Comparison of ENCODE assay signal across 11 mouse cellular contexts in genomic region chr6:126808134-126808533, GRCm38 (mm10). TPM values are rescaled to one million over a fixed set of nuclear protein-coding genes. Genes with fewer than 3 reads are reported as not detected.
DNase-seq lines count a peak whose midpoint lies in the region; ATAC-seq and TF ChIP-seq lines count a peak whose summit lies in the region.
"Had no signal": no experiment of that assay in that cellular context is flagged by ENCODE, and none has a peak within 500 bp of the region (broad histone marks: within the 10 kb centered on the region; RNA-seq: fewer than 3 reads in every experiment).

No protein-coding gene starts in this region.

- no peak overlapping the region for H3K4me3 ChIP-seq in embryonic facial prominence, embryonic 14.5 days (ENCODE audit: low read depth, low read length)
- H3K4me3 ChIP-seq in embryonic facial prominence, embryonic 10.5 days, result no peak overlapping the region
- no peak overlapping the region for H3K4me3 ChIP-seq in kidney, postnatal 0 days (replicated peaks; ENCODE audit: low read depth, low read length)
- peak overlapping the region; percentile 18; the same call in 1 of the 2 replicates for H3K4me3 ChIP-seq in lung, embryonic 15.5 days
- H3K4me3 ChIP-seq: liver, embryonic 13.5 days; stomach, embryonic 15.5 days had no signal

- no peak overlapping the region for H3K4me2 ChIP-seq in embryonic facial prominence, embryonic 14.5 days (ENCODE audit: low read depth, low read length)
- no peak overlapping the region for H3K4me2 ChIP-seq in kidney, postnatal 0 days (ENCODE audit: low read length)
- H3K4me2 ChIP-seq in lung, embryonic 15.5 days, result peak overlapping the region; percentile 11
- H3K4me2 ChIP-seq: liver, embryonic 13.5 days; stomach, embryonic 15.5 days had no signal

- no peaks in the 10 kb centered on the region for H3K9me3 ChIP-seq in embryonic facial prominence, embryonic 14.5 days (ENCODE audit: control insufficient read depth, low read length)
- no peaks in the 10 kb centered on the region for H3K9me3 ChIP-seq in embryonic facial prominence, embryonic 10.5 days
- H3K9me3 ChIP-seq in kidney, postnatal 0 days (replicated peaks; ENCODE audit: low read length), result no peaks in the 10 kb centered on the region
- H3K9me3 ChIP-seq in lung, embryonic 15.5 days, result no peaks in the 10 kb centered on the region
- H3K9me3 ChIP-seq: liver, embryonic 13.5 days; stomach, embryonic 15.5 days had no signal

- H3K4me1 ChIP-seq in embryonic facial prominence, embryonic 14.5 days (ENCODE audit: control insufficient read depth, insufficient read depth, low read length), result no peaks in the 10 kb centered on the region
- no peaks in the 10 kb centered on the region for H3K4me1 ChIP-seq in embryonic facial prominence, embryonic 10.5 days
- no peaks in the 10 kb centered on the region for H3K4me1 ChIP-seq in kidney, postnatal 0 days (replicated peaks; ENCODE audit: insufficient read depth, low read length)
- H3K4me1 ChIP-seq in lung, embryonic 15.5 days, result no peaks in the 10 kb centered on the region
- H3K4me1 ChIP-seq: liver, embryonic 13.5 days; stomach, embryonic 15.5 days had no signal

- no peak for TF ChIP-seq CTCF in kidney, postnatal 0 days (IDR thresholded peaks at IDR 0.05; ENCODE audit: low read depth)

- 71% methylated on average over 4 of the region's 4 CpGs for WGBS in embryonic facial prominence, embryonic 14.5 days
- WGBS in embryonic facial prominence, embryonic 10.5 days, result 74% methylated on average over 4 of the region's 4 CpGs
- 49% methylated on average over 4 of the region's 4 CpGs for WGBS in kidney, postnatal 0 days
- 61% methylated on average over 4 of the region's 4 CpGs for WGBS in lung, embryonic 15.5 days

- H3K9ac ChIP-seq in embryonic facial prominence, embryonic 14.5 days (ENCODE audit: low read depth, low read length), result no peak overlapping the region
- H3K9ac ChIP-seq in kidney, postnatal 0 days (ENCODE audit: low read depth, low read length), result no peak overlapping the region
- H3K9ac ChIP-seq in lung, embryonic 15.5 days, result no peak overlapping the region
- H3K9ac ChIP-seq: liver, embryonic 13.5 days; stomach, embryonic 15.5 days had no signal

- ATAC-seq in embryonic facial prominence, embryonic 14.5 days (ENCODE audit: low read depth), result no peak
- ATAC-seq in kidney, postnatal 0 days (replicated peaks; ENCODE audit: low FRiP score, low read depth), result no peak
- ATAC-seq in lung, embryonic 15.5 days (ENCODE audit: borderline replicate concordance, extremely low read depth, low FRiP score, low TSS enrichment), result no peak
- no peak for ATAC-seq in activated CD4-positive, CD25-positive, alpha-beta regulatory T cell, adult 4 months

- peak; percentile 7 for DNase-seq in embryonic facial prominence, embryonic 14.5 days (ENCODE audit: low spot score)
- DNase-seq in embryonic facial prominence, embryonic 10.5 days (ENCODE audit: low spot score), result no peak
- DNase-seq in kidney, postnatal 0 days (ENCODE audit: low spot score), result peak; percentile 35
- DNase-seq in kidney, adult 8-10 months, result no peak
- DNase-seq in R1 (ENCODE audit: low read depth, low spot score), result peak; percentile 43
- DNase-seq in adrenal gland, postnatal 25 days, result no peak
- DNase-seq: liver, embryonic 13.5 days had no signal

- H3K27me3 ChIP-seq in embryonic facial prominence, embryonic 14.5 days (replicated peaks; ENCODE audit: control insufficient read depth, insufficient read depth, low read length), result no peaks in the 10 kb centered on the region
- H3K27me3 ChIP-seq in embryonic facial prominence, embryonic 10.5 days (replicated peaks; ENCODE audit: low read depth, poor library complexity, severe bottlenecking), result no peaks in the 10 kb centered on the region
- no peaks in the 10 kb centered on the region for H3K27me3 ChIP-seq in kidney, postnatal 0 days (ENCODE audit: insufficient read depth, low read length)
- no peaks in the 10 kb centered on the region for H3K27me3 ChIP-seq in lung, embryonic 15.5 days
- H3K27me3 ChIP-seq: liver, embryonic 13.5 days; stomach, embryonic 15.5 days had no signal

- H3K36me3 ChIP-seq in embryonic facial prominence, embryonic 14.5 days (ENCODE audit: control insufficient read depth, insufficient read depth, low read length), result no peaks in the 10 kb centered on the region
- H3K36me3 ChIP-seq in embryonic facial prominence, embryonic 10.5 days (replicated peaks), result no peaks in the 10 kb centered on the region
- no peaks in the 10 kb centered on the region for H3K36me3 ChIP-seq in kidney, postnatal 0 days (ENCODE audit: insufficient read depth, low read length)
- H3K36me3 ChIP-seq in lung, embryonic 15.5 days, result no peaks in the 10 kb centered on the region
- H3K36me3 ChIP-seq: liver, embryonic 13.5 days; stomach, embryonic 15.5 days had no signal

- H3K27ac ChIP-seq in embryonic facial prominence, embryonic 14.5 days (replicated peaks; ENCODE audit: low read depth, low read length), result no peak overlapping the region
- H3K27ac ChIP-seq in embryonic facial prominence, embryonic 10.5 days (replicated peaks), result no peak overlapping the region
- H3K27ac ChIP-seq in kidney, postnatal 0 days, result no peak overlapping the region
- peak overlapping the region; percentile 46 for H3K27ac ChIP-seq in lung, embryonic 15.5 days
- H3K27ac ChIP-seq: liver, embryonic 13.5 days; stomach, embryonic 15.5 days had no signal

RNA-seq across cellular contexts. Expression of gene Ndufa9, which starts 40.8 kb away (rescaled TPM):
- polyA plus RNA-seq in embryonic facial prominence, embryonic 14.5 days (2014; fragmentation: Nextera tagmentation; extraction: Ambion mirVana), result 186 and 187 TPM in 2 replicates
- 192 and 195 TPM in 2 replicates for polyA plus RNA-seq in embryonic facial prominence, embryonic 10.5 days (2016; fragmentation: Nextera tagmentation; extraction: Ambion mirVana)
- 298 and 340 TPM in 2 replicates for polyA plus RNA-seq in kidney, postnatal 0 days (2015; fragmentation: Nextera tagmentation; extraction: Ambion mirVana)
- 205 and 206 TPM in 2 replicates for polyA plus RNA-seq in lung, embryonic 15.5 days (2015; fragmentation: Nextera tagmentation; extraction: Ambion mirVana)
- polyA plus RNA-seq in activated CD4-positive, CD25-positive, alpha-beta regulatory T cell, adult 4 months (2017; shearing (Covaris generic)), result 100 to 1,000 TPM; 160 to 212 TPM
- total RNA-seq in adrenal gland, postnatal 25 days (2021), result 182 and 198 TPM in 2 replicates

RNA-seq across cellular contexts. Expression of gene Akap3, which starts 44.8 kb away (rescaled TPM):
- 0.12 TPM in 1 of 2 replicates, not detected in the other for polyA plus RNA-seq in embryonic facial prominence, embryonic 14.5 days (2014; fragmentation: Nextera tagmentation; extraction: Ambion mirVana)
- 0.06 and 0.09 TPM in 2 replicates for polyA plus RNA-seq in embryonic facial prominence, embryonic 10.5 days (2016; fragmentation: Nextera tagmentation; extraction: Ambion mirVana)
- polyA plus RNA-seq in kidney, postnatal 0 days (2015; fragmentation: Nextera tagmentation; extraction: Ambion mirVana), result not detected in 2 replicates
- polyA plus RNA-seq in lung, embryonic 15.5 days (2015; fragmentation: Nextera tagmentation; extraction: Ambion mirVana), result not detected in 2 replicates
- polyA plus RNA-seq in activated CD4-positive, CD25-positive, alpha-beta regulatory T cell, adult 4 months (2017; shearing (Covaris generic)), result not detected
- not detected in 2 replicates for total RNA-seq in adrenal gland, postnatal 25 days (2021)
- total RNA-seq: common myeloid progenitor, adult 5-6 weeks had no signal
- polyA plus RNA-seq: liver, embryonic 13.5 days; stomach, embryonic 15.5 days had no signal

Comparison
In these comparisons a context has a peak if more than half of its experiments do, and no peak if none do; other contexts are left out.
1. DNase-seq: peak in embryonic facial prominence, embryonic 14.5 days (single experiment), kidney, postnatal 0 days (single experiment) and R1 (single experiment); none in embryonic facial prominence, embryonic 10.5 days (single experiment), kidney, adult 8-10 months (0 of 2) and adrenal gland, postnatal 25 days (single experiment).